Mouse (Mus musculus): ENCODE measurements around the gene Slc4a2.

Slc4a2 gene

GRCm38 (mm10) chr5:24393392-24393997, 30.1 kb upstream of the Slc4a2 start, which contains the start of gene Abcb8:
Abcb8 (plus strand) TSS chr5:24393663.
- in situ Hi-C loops (cut with MboI, MseI), result loop anchor here (10.0 kb wide), 2 partner anchors 291 to 599 kb away; partner anchors contain the start of gene Nub1

GRCm38 (mm10) chr5:24394165-24394894, 29.3 kb upstream of the Slc4a2 start:
- in situ Hi-C loops (cut with MboI, MseI), result loop anchor here (10.0 kb wide), 2 partner anchors 290 to 600 kb away; partner anchors contain the start of gene Nub1

DNA sequence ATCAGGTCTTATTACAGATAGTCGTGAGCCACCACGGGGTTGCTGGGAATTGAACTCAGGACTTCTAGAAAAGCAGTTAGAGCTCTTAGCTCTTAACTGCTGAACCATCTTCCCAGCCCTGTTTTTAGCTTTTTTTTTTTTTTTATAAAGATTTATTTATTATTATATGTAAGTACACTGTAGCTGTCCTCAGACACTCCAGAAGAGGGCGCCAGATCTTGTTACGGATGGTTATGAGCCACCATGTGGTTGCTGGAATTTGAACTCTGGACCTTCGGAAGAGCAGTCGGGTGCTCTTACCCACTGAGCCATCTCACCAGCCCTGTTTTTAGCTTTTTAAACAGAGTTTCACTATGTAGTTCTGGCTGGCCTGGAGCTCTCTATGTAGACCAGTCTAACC, 27.4 kb upstream of the Slc4a2 start:
- in situ Hi-C loops (cut with MboI, MseI), result loop anchor here (10.0 kb wide), 2 partner anchors 289 to 601 kb away; partner anchors contain the start of gene Nub1

GRCm38 (mm10) chr5:24399686-24400085, 24.0 kb upstream of the Slc4a2 start:
- in situ Hi-C loops (cut with MboI, MseI), result loop anchor here (10.0 kb wide), 2 partner anchors 285 to 605 kb away; partner anchors contain the start of gene Nub1

- in situ Hi-C loops (cut with MboI, MseI), result no loop called here
Measured at GRCm38 (mm10) chr5:24400362-24400761, 23.3 kb upstream of the Slc4a2 start.

DNA sequence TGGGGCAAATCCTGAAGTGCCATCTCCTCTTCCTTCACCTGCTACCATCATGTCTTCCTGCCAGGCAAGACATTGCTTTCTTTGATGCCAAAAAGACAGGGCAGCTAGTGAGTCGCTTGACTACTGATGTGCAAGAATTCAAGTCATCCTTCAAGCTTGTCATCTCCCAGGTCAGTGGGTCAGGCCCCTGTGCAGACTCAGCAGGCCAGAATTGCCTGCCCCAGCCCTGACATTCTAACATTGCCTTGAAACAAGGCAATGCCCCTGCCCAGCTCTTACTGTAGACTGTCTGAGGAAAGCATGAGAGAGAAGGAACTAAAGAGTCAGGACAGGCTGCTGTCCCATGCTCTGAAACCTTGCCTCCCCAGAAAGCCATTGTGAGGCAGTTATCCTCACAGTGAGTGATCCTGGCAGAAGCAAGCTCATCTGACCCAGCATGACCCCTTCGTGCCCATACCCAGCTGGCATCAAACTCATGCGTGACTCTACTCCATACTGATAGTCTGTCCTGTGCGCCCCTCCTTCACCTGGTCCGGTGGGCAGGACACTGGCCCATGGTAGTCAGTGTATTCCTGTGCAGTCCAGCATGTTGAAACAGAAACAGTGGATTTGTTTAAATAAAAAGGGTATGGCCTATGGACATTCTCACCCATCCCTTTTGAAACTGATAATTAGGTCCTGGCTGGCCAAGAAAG, 22.6 kb upstream of the Slc4a2 start:
- in situ Hi-C loops (cut with MboI, MseI), result no loop called here

DNA sequence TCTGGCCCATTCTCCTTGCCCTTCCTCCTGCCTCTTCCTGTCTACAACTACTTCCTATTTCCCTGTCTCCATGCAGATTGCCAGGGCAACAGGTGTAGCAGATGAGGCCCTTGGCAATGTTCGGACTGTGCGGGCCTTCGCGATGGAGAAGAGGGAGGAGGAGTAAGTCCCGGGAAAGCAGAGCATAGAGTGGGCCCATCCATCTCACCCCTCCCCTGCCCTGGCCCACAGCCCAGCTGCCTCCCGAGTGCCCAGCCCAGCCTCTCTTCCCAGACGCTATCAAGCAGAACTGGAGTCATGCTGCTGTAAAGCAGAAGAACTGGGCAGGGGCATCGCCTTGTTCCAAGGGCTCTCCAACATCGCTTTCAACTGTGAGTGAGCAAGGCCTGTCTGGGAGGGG, 21.7 kb upstream of the Slc4a2 start:
- in situ Hi-C loops (cut with MboI, MseI), result no loop called here

DNA sequence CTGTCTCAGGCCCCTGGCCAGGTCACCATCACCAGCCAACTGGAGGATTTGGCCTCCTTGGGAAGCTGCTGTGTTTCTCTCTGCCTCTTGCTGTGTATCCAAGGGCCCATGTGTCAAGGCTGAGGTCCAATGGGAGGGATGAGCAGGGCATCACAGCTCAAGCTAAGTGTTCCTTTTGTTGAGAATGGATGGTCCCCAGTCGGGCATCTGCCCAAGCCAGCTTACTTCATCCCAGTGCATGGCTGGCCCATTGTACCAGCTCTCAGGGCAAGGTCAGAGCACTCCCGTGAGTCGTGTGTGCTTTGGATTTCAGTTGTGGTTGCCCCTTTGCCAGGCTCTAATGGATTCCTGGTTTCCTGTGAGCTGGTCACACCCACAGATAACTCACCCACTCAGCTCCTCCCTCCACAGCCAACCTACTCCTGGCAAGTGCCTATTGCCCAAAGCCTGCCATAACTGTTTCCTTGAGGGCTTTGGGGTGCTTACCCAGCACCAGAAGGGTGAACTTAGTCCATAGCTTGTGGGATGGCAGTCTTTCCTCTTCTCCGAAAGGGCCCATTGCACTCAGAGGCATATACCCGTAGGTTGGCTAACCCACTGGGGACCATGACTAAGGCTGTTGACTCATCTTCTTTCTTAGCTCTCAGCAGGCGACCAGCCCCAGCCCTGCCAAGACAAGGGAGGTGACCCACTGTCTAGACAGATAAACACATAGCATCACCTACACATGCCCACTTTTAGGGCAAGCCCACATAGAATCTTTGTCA, 18.9 kb upstream of the Slc4a2 start:
- in situ Hi-C loops (cut with MboI, MseI), result no loop called here

DNA sequence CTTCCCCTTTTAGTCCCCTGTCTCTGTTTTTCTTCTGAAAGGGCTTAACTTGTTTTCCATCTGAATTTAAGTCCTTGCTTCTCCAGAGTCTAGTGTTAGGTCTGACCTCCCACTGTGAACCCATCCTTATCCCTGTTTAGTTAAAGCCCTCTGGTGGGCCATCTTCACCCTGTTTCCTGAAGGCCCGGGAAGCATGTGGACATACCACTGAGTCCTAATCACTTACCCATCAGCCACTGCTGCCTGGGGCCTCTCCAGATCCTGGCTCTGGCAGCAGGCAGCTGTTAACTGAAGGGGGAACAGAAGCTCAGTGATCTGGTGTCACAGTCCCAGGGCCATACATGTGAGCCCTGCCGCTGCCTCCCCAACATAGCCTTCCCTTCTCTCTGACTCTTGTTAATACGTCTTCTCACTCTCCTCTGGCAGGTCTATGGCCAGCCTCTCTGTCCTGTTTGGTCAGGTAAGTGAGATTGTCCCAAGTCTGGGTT, 18.2 kb upstream of the Slc4a2 start:
- in situ Hi-C loops (cut with MboI, MseI), result no loop called here

- in situ Hi-C loops (cut with MboI, MseI), result no loop called here
Measured at GRCm38 (mm10) chr5:24408651-24409050, 15.0 kb upstream of the Slc4a2 start.

DNA sequence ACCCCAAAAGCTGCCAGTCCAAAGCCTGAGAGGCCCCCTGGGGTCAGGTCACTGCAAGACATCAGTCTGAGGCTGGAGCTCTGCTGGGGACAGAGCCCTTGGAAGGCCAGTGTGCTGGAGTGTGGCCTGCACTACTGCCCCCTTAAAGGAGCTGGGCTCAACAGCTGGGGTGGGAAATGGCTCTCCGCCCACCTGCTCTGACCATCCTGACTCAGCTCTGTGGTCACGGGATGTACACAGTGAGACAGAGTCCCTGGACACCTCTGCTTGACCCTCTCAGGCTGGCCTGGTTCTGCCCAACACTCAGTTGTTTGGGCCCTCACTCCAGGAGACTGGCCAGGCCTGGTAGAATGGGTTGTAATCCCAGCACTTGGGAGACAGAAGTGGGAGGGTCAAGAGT, 14.2 kb upstream of the Slc4a2 start:
- in situ Hi-C loops (cut with MboI, MseI), result no loop called here

DNA sequence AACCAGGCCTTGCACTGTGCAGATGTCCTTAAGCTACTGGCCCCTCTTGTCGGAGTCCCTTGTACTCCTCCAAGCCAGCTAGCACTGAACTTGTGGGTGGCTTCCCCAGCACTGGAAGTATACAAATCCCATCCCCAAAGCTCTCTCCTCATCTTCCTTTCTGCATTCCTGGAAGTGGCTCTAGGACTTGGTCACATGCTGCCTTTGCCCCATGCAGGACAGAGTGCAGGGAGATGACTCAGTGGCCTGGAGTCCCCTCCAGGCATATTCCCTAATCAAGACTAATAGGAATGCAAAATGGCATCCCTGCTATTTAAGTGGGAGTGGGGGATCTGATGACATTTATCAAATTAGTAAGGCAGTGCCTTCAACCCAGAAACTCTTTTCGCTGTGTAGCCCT, 11.6 kb upstream of the Slc4a2 start:
- in situ Hi-C loops (cut with MboI, MseI), result no loop called here

DNA sequence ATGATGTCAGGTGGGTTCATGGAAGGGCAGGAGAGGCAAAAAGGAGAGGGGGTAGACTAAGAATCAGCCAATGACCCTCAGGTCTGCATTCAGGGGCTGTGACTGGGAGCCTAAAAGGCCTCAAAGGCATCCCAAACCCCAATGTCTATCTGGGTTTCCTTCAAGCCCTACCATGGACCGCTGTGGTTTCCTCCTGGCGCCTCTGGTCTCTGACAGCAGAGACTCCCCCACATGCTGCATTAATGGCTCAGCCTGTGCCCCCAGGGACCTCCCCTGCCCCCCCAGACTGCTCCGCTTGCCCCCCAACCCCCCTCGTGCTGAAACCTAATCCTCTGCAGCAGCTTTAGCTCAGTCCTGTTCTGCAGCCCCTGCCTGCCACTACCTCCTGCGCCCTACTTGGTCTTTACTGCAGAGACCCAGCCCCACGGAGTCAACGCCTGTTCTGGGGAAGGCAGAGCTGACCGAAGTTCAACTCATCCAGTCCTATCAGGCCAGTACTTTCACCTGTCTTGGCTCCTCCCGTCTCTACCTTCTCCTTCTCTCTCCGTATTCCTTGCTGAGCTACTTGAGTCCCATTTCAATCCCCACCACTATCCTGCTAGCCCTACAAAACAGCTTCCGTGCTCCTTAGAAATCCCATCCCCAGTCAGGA, 10.5 kb upstream of the Slc4a2 start, which contains the start of gene Asic3:
Gene Asic3, plus strand, starts transcription at position 351 of the 652 bp plus-strand sequence.
- in situ Hi-C loops (cut with MboI, MseI), result no loop called here

DNA sequence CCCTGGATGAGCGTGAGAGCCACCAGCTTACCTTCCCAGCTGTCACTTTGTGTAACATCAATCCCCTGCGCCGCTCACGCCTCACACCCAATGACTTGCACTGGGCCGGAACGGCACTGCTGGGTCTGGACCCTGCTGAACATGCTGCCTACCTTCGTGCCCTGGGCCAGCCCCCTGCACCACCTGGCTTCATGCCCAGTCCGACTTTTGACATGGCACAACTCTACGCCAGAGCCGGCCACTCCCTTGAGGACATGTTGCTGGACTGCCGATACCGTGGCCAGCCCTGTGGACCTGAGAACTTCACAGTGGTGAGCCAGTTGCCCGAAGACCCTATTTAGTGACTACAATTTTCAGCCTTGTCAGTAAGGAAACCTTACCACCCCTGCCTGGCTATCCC, 9.7 kb upstream of the Slc4a2 start:
- in situ Hi-C loops (cut with MboI, MseI), result no loop called here

GRCm38 (mm10) chr5:24416222-24416736, 7.4 kb upstream of the Slc4a2 start:
- in situ Hi-C loops (cut with MboI, MseI), result no loop called here

DNA sequence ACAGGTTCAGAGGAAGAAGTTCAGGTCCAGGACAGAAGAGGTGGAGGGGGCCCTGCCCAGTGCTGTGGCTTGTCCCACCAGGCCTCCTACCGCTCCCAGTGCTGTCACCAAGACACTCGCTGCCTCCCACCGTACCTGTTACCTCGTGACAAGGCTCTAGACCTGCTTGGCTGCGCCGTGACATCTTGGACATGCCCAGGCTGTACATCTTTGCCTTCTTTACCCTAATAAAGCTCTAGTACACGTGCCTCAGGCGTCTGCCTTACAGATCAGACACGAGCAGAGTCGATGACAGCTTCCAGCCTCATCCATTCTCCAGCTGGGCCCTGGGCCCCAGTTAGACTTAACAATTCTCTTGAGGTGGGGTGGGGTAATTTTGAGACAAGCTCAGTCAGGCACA, 6.0 kb upstream of the Slc4a2 start:
- in situ Hi-C loops (cut with MboI, MseI), result no loop called here

DNA sequence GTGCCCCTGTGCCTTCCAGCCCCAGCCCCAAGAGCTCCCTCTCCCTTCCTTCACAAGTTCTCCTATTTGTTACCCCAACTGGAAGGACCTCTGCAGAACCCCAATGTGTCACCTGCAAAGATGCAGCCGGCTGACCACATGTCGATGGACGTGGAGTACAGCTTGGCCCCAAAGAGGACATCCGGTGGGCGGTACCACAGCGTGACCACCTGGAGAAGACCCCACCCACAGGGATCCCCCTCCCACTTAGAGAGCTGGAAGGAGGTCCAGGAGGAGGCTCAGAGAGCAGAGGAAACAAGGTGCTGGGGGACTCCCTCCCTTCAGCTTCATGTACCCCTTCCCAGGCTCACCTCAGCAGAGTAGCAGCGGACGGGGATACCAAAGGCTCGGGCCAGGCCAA, 3.3 kb upstream of the Slc4a2 start:
- in situ Hi-C loops (cut with MboI, MseI), result no loop called here

DNA sequence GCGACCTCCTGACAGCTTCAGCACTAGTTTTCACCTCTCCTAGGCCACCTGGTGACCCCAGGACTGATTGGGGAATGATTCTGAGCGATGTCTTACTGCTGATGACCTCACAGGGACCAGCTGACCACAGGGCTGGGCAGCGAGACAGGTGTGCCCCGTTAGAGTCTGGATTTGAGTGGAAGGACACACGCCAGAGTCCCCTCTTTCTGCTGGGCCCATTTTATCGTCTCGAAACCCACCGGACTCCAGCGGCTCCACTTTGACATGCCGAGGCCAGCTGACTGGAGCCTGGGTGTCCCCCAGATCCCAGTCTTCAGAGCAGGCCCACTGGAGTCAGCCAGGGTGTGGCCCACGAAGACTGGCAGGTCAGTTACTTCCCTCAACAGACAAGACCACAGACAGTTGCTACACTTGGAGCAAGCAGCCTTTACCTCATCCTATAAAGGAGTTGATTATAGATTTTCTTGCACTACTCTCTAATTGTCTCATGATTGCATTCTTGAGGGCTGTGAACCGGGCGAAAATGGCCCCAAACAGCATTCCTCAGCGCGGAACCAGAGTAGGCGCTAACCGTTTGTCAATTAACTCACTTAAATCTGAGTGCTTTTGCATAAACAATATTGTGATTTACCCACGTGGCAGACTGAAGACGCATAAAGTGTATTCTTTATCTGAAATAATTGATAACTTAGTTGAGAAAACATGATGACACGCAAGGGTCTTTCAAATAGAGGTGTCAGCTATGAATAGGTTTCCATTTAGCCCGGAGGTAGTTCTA, 556 bp downstream of the Slc4a2 start:
- in situ Hi-C loops (cut with MboI, MseI), result no loop called here

- in situ Hi-C loops (cut with MboI, MseI), result no loop called here
Measured at GRCm38 (mm10) chr5:24424861-24425411, 1.3 kb downstream of the Slc4a2 start.

Measured in regulatory T cell (primary cell).